Mouse (Mus musculus) hindbrain, embryonic 10.5 days (tissue): ENCODE measurements at regions not wholly inside any gene's neighbourhood (a gene's known extent, or its start where the extent isn't known, plus 50 kb on each side); places are given as distances from the start of the nearest gene placed in this dataset.
A peak's percentile ranks its signal among the peaks of the same experiment; 100 is the strongest.

Experiments used
- DNase-seq: peaks from one replicate; pipeline ENCODE4 v3.0.0-alpha.2; 2017; ENCODE audit warnings: low spot score
- H3K27ac ChIP-seq: fragments of 300-500 bp; sonication (generic); 2 replicates; pipeline ENCODE4 v1.5.1; 2016; ENCODE audit warnings: mild to moderate bottlenecking, moderate library complexity
- H3K27me3 ChIP-seq: fragments of 300-500 bp; sonication (generic); 2 replicates; pipeline ENCODE4 v1.6.1; 2016; ENCODE audit warnings: mild to moderate bottlenecking; ENCODE audit not compliant: poor library complexity, insufficient read depth, severe bottlenecking
- H3K36me3 ChIP-seq: fragments of 300-500 bp; sonication (generic); 2 replicates; pipeline ENCODE4 v1.6.1; 2016; ENCODE audit warnings: mild to moderate bottlenecking, moderate library complexity
- H3K4me1 ChIP-seq: fragments of 300-500 bp; sonication (generic); replicated peaks from 2 replicates; pipeline ENCODE4 v1.6.1; 2016; ENCODE audit warnings: mild to moderate bottlenecking
- H3K4me3 ChIP-seq: fragments of 300-500 bp; sonication (generic); 2 replicates; pipeline ENCODE4 v1.5.1; 2016; ENCODE audit warnings: mild to moderate bottlenecking, moderate library complexity
- H3K9me3 ChIP-seq: fragments of 300-500 bp; sonication (generic); 2 replicates; pipeline ENCODE4 v1.6.1; 2016; ENCODE audit warnings: mild to moderate bottlenecking, moderate library complexity
- WGBS: fragments of 180-500 bp; shearing (Covaris S2); methylation state at CpG from one replicate; pipeline ENCODE4 v1.1.7; 2016; 5-methylcytosine and 5-hydroxymethylcytosine counted together

GRCm38 (mm10) chr16:44625108-44625616 is 66.5 kb upstream of the Boc start:
- WGBS: 72% methylated on average over 6 of the region's 6 CpGs
- no peaks in the 10 kb centered on the region for H3K36me3 ChIP-seq
- H3K27ac ChIP-seq: 0 out of 2 replicates have a peak overlapping the region, but pooled peaks have one; percentile 30
- H3K4me1 ChIP-seq: peaks cover 12% of the 10 kb centered on the region
- no peaks in the 10 kb centered on the region for H3K27me3 ChIP-seq
- DNase-seq: no peak
- no peaks in the 10 kb centered on the region for H3K9me3 ChIP-seq
- H3K4me3 ChIP-seq: no peak overlapping the region

GRCm38 (mm10) chr16:44621573-44621972 is 62.9 kb upstream of the Boc start:
- H3K9me3 ChIP-seq: no peaks in the 10 kb centered on the region
- peaks cover 5% of the 10 kb centered on the region for H3K4me1 ChIP-seq
- no peak overlapping the region for H3K27ac ChIP-seq
- DNase-seq: no peak
- H3K4me3 ChIP-seq: no peak overlapping the region
- no peaks in the 10 kb centered on the region for H3K27me3 ChIP-seq
- 92% methylated on average over 5 of the region's 5 CpGs for WGBS
- H3K36me3 ChIP-seq: no peaks in the 10 kb centered on the region

- no peaks in the 10 kb centered on the region for H3K36me3 ChIP-seq
- H3K4me1 ChIP-seq: peaks cover 16% of the 10 kb centered on the region
- H3K9me3 ChIP-seq: no peaks in the 10 kb centered on the region
- no peak overlapping the region for H3K4me3 ChIP-seq
- H3K27ac ChIP-seq: no peak overlapping the region
- 81% methylated on average over 2 of the region's 2 CpGs for WGBS
- no peaks in the 10 kb centered on the region for H3K27me3 ChIP-seq
- no peak for DNase-seq
Measured at GRCm38 (mm10) chr16:44620536-44620935, 61.8 kb upstream of the Boc start.

- H3K27me3 ChIP-seq: no peaks in the 10 kb centered on the region
- peaks cover 14% of the 10 kb centered on the region for H3K4me1 ChIP-seq
- no peaks in the 10 kb centered on the region for H3K9me3 ChIP-seq
- WGBS: 90% methylated on average over 4 of the region's 4 CpGs
- H3K4me3 ChIP-seq: no peak overlapping the region
- H3K36me3 ChIP-seq: no peaks in the 10 kb centered on the region
- DNase-seq: no peak
- H3K27ac ChIP-seq: no peak overlapping the region
Measured at GRCm38 (mm10) chr16:44619476-44620103, 60.9 kb upstream of the Boc start.

DNA sequence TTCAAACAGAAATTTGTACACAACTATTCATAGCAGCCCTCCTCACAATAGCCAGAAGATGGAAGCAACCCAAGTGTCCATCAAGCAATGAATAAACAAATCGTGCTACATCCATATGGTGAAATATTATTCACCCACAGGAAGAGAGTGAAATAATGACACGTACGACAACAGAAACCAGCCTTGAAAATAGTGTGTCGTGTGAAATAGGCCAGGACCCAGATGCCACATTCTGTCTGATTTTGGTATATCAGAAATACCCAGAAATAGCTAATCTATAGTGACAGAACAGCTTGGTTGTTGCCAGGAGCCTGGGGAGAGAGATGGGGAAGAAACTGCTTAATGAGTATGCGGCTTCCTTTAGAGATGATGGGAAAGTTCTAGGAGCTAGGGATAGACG is 58.3 kb upstream of the Boc start:
- H3K27me3 ChIP-seq: no peaks in the 10 kb centered on the region; the same call in 1 of the 2 replicates
- no peaks in the 10 kb centered on the region for H3K9me3 ChIP-seq
- peak overlapping the region; percentile 69; the same call in 1 of the 2 replicates for H3K27ac ChIP-seq
- WGBS: 91% methylated on average over 6 of the region's 6 CpGs
- DNase-seq: no peak
- no peaks in the 10 kb centered on the region for H3K36me3 ChIP-seq
- peaks cover 14% of the 10 kb centered on the region for H3K4me1 ChIP-seq
- H3K4me3 ChIP-seq: no peak overlapping the region

DNA sequence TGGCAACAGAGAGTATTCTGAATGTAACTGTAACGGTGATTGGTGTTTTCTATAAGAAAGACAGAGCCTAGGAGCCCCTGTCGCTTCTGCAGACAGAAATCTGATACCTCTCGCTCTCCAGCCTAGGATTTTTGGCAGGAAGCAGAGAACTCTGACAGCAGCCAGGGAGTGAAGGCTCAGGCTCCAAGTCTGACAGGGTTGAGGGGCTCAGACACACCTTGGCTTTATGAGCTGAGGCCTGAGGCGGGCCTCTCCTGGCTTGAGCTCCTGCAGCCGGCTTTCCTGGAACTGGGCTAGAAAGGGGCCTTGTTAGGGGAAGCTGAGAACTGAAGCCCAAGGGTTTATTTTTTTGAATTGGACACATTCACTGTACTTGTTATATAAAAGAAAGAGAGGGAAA is 57.7 kb upstream of the Boc start:
- 29% methylated on average over 5 of the region's 5 CpGs for WGBS
- Histone ChIP-seq H3K9me3 (no peaks in the 10 kb centered on the region), H3K27ac (peak overlapping the region; percentile 69), H3K4me1 (peaks cover 14% of the 10 kb centered on the region), H3K36me3 (no peaks in the 10 kb centered on the region), H3K27me3 (no peaks in the 10 kb centered on the region; the same call in 1 of the 2 replicates), H3K4me3 (no peak overlapping the region)
- peak; percentile 29 for DNase-seq

- H3K4me3 ChIP-seq: no peak overlapping the region
- peak; percentile 42 for DNase-seq
- H3K27ac ChIP-seq: peak overlapping the region; percentile 69; the same call in 1 of the 2 replicates
- no peaks in the 10 kb centered on the region for H3K36me3 ChIP-seq
- 40% methylated on average over 3 of the region's 3 CpGs for WGBS
- no peaks in the 10 kb centered on the region for H3K9me3 ChIP-seq
- H3K4me1 ChIP-seq: peaks cover 14% of the 10 kb centered on the region
- H3K27me3 ChIP-seq: no peaks in the 10 kb centered on the region; the same call in 1 of the 2 replicates
Measured at GRCm38 (mm10) chr16:44615878-44616206, 57.1 kb upstream of the Boc start.

- H3K27me3 ChIP-seq: no peaks in the 10 kb centered on the region; the same call in 1 of the 2 replicates
- H3K9me3 ChIP-seq: no peaks in the 10 kb centered on the region
- peaks cover 14% of the 10 kb centered on the region for H3K4me1 ChIP-seq
- no peak overlapping the region for H3K4me3 ChIP-seq
- no peak for DNase-seq
- 68% methylated on average over 9 of the region's 9 CpGs for WGBS
- H3K27ac ChIP-seq: 0 out of 2 replicates have a peak overlapping the region, but pooled peaks have one; percentile 69
- no peaks in the 10 kb centered on the region for H3K36me3 ChIP-seq
Measured at GRCm38 (mm10) chr16:44615172-44615877, 56.6 kb upstream of the Boc start.

DNA sequence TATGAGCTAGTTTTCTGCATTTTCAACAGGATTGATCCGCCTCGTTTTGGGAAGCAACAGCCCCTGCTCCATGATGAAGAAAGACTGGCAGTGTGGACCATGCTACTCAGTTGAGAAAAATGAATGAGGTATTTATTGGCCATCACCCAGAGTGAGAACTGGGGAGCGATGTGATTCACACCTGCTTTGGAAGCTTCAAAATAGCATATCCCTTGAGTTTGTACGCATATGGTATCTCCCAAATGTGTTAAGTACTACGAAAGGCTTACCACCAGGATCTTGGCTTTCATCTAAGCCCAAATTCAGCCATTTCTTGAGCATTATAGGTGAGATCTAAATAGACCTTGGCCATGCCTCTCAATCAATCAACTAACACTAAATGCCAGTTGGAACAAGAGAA is 55.5 kb upstream of the Boc start:
- 96% methylated on average over 5 of the region's 5 CpGs for WGBS
- Histone ChIP-seq H3K4me3 (no peak overlapping the region), H3K9me3 (no peaks in the 10 kb centered on the region), H3K4me1 (peaks cover 14% of the 10 kb centered on the region), H3K27ac (no peak overlapping the region), H3K36me3 (no peaks in the 10 kb centered on the region), H3K27me3 (no peaks in the 10 kb centered on the region; the same call in 1 of the 2 replicates)
- DNase-seq: no peak

DNA sequence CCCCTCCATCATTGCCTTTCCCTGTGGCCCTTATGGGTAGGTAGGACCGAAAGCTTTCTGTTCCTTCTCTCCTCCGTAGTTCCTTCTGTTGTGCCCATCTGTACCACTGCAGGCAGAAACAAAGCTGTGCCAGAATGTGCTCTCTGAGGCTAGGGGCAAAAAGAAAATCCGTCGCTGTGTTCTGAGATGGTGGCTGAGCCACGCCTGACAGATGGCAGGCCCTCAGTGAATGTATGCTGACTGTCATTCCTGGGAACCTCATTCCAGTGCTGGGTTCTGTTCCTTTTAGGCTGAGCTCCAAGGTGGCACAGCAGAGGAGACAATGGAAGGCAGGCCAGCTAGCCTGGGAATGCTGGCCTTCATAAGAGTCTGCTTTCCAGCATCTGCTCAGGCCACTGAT is 54.0 kb upstream of the Boc start:
- Histone ChIP-seq H3K4me3 (no peak overlapping the region), H3K9me3 (no peaks in the 10 kb centered on the region), H3K27me3 (no peaks in the 10 kb centered on the region; the same call in 1 of the 2 replicates), H3K27ac (peak overlapping the region; percentile 3), H3K4me1 (peaks cover 14% of the 10 kb centered on the region), H3K36me3 (no peaks in the 10 kb centered on the region)
- 75% methylated on average over 5 of the region's 5 CpGs for WGBS
- no peak for DNase-seq

- Histone ChIP-seq H3K27me3 (no peaks in the 10 kb centered on the region; the same call in 1 of the 2 replicates), H3K4me3 (no peak overlapping the region), H3K4me1 (peaks cover 10% of the 10 kb centered on the region), H3K36me3 (no peaks in the 10 kb centered on the region), H3K9me3 (no peaks in the 10 kb centered on the region), H3K27ac (no peak overlapping the region; the same call in 1 of the 2 replicates)
- WGBS: 85% methylated on average over 6 of the region's 6 CpGs
- DNase-seq: no peak
Measured at GRCm38 (mm10) chr16:44611525-44611924, 52.8 kb upstream of the Boc start.

DNA sequence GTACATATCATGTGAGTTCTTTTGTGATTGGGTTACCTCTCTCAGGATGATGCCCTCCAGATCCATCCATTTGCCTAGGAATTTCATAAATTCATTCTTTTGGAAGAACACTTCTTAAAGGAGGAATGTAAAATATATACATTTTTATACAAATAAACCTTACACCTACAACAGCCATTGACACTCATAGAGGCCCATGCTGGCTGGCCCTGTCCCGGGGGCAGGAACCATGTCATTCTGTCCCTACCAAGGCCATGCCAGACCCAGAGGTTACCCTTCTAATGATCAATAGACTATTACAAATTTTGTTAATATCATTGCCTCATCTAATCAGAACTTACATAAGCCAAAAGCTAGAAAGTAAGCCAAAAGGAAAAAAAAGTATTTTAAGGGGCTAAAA is 49.9 kb upstream of the Boc start:
- DNase-seq: no peak
- Histone ChIP-seq H3K27me3 (no peaks in the 10 kb centered on the region; the same call in 1 of the 2 replicates), H3K4me3 (no peak overlapping the region), H3K4me1 (peaks cover 6% of the 10 kb centered on the region; the same call in 1 of the 2 replicates), H3K36me3 (no peaks in the 10 kb centered on the region), H3K9me3 (no peaks in the 10 kb centered on the region), H3K27ac (no peak overlapping the region)
- 100% methylated on average over 1 of the region's 1 CpGs for WGBS
